Mouse (Mus musculus) urinary bladder, adult 18-20 months (tissue): ENCODE results near the gene Apobec1.
"Not testable (repeated sequence)": the region's sequence is repeated elsewhere in the genome, so short reads cannot be mapped to it uniquely, and the experiment has no call there.

Experiments
- DNase-seq, 2 experiments: peaks; one replicate each; pipeline ENCODE4 v3.0.0; 2022; ENCODE audit warnings: low spot score in 2 of 2, mixed read lengths in 2 of 2

Gene Apobec1

DNA sequence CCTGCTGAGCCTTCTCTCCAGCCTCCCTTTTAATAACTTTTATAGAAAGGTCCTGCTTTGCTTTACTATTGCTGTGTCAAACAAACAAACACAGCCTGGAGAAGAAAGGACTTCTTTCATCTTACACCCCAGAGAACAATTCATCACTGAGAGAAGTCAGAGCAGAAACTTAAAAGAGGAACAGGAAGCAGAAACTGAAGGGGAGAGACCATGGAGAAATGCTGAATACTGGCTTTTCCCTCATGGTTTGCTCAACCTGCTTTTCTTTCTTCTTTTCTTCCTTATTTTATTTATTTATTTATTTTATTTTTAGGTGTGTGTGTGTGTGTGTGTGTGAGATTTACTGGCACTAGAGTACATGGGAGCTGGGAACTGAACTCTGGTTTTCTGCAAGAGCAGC lies 2.0 kb upstream of the Apobec1 start:
- DNase-seq = no peak

DNA sequence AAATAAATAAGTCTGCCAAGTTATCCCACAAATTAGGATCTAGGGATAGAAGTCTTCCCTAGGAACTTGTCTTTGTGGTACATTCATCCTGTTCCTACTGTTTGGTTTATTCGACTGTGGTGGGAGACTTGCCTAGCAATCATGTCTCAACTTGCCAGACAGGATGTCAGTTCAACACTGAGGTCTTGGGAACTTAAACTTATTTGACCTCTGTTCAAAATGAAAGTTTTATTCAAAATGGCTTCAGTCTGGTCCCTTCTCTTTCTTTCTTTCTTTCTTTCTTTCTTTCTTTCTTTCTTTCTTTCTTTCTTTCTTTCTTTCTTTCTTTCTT lies 713 bp upstream of the Apobec1 start:
- no peak for DNase-seq

DNA sequence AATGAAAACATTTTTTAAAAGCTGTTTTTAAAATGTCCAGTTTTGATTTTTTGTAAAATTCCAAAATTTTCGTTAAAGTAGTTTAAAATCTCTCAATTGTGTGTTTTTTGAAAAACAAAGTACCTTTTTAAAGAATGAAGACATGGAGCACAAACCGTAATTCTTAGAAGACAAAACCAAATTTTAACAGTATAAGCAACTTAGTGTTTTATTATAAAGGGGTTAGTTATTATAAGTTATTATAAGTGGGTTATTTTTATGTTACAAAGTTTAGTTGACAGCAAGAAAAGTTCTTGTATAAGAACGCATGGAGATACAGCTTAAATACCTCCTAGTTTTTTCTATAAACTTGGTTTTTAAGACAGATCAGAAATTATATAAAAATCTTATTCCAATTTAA lies 629 bp downstream of the Apobec1 start:
- no peak for DNase-seq

DNA sequence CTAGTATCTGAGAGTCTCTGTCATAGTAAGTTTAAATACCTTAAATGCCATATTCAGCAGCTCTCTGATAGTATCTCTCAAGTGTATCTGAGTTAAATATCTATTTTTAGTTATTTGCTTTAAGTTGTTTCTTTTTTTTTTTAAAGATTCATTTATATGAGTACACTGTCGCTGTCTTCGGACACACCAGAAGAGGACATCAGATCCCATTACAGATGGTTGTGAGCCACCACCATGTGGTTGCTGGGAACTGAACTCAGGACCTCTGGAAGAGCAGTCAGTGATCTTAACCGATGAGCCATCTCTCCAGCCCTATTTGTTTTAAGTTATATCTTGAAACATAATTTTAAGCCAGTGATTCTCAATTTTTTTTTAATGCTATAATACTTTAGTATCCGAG lies 1.2 kb downstream of the Apobec1 start:
- no peak for DNase-seq

DNA sequence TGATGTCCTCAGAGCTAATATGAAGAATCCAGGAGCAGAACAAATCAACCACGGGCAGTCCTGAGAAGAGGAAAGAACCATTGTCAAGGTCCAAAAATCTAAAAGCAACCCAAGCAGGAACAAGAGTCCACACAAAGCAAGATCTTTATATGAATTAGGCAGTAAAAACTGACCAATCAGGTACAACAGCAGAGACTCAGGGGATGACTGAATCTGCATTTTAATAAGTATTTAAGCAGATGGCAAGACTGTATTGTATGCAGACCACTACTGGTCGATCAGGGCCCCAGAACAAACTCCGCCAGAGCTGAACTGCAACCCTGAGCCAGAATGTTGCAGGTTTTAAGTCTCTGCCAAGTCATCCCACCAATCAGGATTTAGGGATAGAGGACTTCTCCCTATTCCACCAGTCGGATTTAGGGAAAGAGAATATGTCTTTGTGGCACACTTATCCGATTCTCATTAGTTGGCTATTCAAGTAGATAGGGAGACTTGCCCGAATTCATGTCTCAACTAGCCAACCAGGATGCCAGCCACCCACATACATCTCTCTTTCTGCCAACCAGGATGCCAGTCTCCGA lies 2.1 kb downstream of the Apobec1 start:
- no peak for DNase-seq

DNA sequence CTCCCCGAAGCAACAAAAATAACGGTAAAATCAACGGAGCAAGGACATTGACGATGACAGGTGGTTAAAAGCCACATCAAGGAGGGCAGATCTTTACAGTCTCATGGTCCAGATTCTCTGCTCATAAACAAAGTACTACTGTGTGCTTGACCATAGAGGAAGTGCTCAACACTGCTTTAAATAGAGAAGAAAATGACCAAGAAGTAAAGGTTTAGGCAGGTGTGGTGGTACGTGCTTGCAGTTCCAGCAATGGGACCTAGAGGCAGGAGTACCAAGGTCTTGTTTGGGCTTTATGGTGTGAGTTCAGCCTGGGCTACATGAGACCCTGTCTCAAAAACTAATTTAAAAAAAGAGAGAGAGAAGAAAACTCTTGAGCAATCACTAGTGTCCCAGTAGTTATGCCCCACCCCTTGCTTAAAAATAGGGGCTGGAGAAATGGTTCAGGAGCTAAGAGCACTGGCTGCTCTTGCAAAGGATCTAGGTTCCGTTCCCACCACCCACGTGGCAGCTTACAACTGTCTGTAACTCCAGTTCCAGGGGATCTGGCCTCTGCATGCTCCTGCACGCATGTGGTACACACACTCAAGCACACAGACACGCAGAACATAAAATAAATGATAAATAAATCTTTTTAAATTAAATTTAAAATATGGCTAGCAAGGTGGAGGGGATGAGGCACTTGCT lies 3.0 kb downstream of the Apobec1 start:
- DNase-seq = no peak

DNA sequence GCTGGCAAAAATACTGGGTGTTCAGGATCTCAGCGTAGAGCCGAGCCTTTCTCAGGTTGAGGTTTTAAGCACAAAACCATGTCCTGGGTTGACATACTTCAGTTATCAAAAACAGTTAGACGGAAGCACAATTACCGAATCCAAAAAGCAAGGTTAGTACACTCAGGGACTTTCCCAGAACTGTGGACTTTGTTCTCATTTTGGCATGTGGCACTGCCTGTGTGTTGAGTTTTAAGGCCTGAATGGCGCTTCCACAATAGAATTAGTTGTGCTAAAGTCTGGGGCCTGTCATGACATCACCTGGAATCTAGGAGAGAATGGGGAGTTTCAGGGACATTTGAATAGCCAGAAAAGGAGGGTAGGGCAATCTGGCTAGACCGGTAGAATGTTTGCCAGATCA lies 3.8 kb downstream of the Apobec1 start:
- DNase-seq = no peak

DNA sequence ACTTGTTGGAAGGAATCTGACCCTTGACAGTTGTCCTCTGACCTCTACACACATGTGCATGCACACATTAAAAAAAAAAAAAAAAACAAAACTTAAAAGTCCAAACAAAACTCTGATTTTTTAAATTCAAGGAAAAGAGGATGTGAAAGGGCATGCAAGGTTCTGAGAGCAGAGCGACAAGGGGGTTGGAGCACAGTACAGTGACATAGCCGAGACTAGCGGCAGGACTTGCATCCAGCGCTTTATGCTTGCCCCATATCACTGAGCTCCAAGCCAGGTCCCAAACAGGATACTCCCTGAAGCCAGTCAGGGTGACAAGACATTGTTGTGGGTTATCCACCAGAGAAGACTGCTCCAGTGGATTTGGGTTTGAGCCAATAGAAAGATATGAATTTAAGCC lies 4.2 kb downstream of the Apobec1 start:
- no peak for DNase-seq

DNA sequence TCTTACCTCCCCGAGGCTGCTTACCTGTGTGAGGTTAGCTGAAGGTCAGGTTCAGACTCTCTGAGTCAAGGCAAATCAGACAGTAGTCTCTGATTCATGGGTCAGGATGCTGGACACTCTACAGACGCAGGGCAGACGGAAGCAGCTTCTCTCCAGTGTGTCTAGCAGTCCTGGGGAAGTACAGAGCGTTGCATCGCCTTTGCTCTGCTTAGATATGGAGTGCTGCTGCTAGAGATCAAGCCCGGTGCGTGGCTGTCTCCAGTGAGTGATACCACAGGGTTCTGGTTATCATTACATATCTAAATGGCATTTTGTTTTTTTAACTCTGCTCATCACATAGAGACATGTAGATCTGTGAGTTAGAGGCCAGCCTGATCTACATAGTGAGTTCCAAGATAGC lies 5.6 kb downstream of the Apobec1 start:
- no peak for DNase-seq

DNA sequence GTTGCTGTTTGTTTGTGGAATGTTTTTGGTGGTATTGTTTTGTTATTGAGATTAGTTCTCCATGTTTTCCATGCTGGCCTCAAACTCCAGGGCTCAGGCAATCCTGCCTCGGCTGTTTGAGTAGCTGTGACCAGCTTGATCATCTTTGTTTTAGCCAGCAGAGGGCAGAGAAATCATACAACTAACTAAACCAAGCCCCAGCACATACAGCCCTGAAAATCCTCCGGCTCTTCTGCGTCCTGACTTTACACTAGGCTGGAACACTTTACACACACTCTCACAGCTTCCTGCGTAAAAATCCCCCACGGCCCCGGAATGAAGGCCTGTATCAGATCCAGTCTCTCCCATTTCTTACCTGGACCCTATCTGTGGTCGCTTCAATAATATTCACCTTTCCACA lies 6.6 kb downstream of the Apobec1 start:
- no peak for DNase-seq

DNA sequence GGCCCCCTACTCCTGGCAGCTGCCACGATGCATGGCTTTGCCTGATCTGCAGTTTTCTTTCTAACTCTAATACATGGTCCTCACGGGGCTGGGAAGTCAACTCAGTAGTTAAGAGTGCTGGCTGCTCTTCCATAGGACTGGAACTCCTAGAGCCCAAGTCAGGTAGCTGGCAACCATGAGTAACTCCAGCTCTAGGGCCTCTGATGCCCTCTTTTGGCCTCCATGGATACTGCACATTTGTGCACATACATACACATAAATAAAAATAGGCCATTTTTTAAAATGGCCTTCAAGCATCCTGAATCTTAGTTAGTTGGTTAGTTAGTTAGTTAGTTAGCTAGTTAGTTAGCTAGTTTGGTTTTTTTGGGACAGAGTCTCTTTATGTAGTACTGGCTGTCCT lies 9.3 kb downstream of the Apobec1 start:
- DNase-seq = no peak

DNA sequence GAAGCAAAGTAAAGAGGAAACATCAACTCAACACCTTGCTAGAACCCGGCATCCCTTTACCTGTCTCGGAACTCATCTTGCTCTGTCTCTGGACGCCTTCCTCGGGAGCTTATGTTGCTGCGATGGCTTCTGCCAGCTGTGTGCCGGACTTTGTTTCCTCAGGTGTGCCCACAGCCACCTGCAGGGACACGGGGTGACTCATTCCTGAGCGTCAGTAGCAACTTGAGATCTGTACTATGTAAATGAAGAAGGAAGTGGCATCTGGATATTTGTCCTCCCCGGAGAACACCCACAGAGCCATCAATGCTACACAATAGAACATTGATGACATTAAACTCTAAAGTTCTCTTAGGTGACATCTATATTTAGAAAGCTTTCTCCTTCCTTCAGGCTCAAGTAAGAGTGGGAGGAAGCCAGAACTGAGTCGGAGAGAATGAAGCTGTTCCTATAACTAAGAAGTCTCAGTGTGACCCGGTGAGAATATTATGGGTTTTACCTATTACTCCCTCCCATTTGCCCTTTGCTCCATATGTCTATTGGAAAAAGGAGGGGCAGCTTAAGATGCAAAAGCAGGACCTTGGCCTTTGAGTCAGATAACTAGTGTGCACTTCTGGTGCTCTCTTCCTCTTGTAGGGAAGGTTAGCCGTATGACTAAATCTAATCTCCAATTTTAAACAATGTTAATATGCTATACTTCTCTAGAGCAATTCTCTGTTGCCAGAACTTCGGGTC lies 11.1 kb downstream of the Apobec1 start:
- DNase-seq = no peak

DNA sequence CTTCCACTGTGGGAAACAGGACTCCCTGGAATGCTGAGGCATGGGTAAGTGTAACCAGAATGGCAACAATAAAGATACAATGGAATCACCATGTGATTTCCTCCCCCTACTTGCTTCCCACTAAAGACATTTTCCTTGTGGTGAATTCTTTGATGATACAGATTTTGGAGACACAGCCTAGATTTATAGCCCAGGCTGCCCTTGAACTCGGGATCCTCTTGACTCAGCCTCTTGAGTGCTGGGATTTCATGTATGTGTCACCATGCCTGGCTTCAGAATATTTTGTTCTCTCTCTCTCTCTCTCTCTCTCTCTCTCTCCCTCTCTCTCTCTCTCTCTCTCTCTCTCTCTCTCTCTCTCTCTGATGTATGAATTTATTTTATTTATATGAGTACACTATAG lies 23.2 kb downstream of the Apobec1 start:
- DNase-seq = no peak

DNA sequence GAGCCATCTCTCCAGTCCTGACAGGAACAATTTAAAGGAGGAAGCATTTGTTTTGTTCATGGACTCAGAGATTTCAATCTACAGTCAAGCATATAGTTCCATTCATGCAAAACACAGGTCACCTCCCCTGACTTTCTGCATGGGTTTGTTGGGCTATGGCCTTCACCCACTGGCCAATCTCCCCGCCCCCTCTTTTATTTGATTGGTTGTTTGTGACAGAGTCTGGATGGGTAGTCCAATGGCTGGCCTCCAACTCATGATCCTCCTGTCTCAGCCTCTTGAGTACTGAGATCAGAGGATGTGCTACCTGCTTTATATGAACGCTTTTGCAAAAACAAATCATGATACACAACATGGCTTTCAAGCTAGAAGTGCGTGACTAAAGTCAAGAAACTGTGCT lies 25.2 kb downstream of the Apobec1 start:
- no peak for DNase-seq

DNA sequence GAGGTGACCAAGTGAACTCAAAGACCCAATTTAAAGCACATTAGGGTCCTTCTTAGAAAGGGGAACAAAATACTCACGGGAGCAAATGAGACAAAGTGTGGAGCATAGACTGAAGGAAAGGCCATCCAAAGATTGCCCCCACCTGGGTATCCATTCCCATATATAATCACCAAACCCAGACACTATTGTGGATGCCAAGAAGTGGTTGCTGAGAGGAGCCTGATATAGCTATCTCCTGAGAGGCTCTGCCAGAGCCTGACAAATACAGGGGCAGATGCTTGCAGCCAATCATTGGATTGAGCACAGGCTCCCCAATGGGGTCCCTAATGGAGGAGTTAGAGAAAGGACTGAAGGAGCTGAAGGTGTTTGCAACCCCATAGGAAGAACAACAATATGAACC lies 27.2 kb downstream of the Apobec1 start:
- DNase-seq = not testable (repeated sequence)

DNA sequence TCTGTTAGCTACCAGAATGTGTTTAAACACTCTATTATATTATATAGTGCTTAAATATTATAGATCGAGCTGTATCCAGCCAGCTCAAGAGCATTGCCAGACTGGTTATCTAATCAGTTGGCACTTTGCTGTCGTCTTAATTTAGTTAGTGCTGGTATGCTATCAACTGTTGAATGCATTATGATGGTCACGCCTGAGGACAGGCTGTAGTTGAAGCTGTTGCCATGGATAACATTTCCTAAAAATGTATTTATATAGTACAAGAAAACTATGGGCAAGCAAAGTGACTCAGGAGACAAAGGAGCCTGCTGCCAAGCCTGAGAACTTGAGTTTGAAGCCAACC lies 30.7 kb downstream of the Apobec1 start:
- DNase-seq = no peak

DNA sequence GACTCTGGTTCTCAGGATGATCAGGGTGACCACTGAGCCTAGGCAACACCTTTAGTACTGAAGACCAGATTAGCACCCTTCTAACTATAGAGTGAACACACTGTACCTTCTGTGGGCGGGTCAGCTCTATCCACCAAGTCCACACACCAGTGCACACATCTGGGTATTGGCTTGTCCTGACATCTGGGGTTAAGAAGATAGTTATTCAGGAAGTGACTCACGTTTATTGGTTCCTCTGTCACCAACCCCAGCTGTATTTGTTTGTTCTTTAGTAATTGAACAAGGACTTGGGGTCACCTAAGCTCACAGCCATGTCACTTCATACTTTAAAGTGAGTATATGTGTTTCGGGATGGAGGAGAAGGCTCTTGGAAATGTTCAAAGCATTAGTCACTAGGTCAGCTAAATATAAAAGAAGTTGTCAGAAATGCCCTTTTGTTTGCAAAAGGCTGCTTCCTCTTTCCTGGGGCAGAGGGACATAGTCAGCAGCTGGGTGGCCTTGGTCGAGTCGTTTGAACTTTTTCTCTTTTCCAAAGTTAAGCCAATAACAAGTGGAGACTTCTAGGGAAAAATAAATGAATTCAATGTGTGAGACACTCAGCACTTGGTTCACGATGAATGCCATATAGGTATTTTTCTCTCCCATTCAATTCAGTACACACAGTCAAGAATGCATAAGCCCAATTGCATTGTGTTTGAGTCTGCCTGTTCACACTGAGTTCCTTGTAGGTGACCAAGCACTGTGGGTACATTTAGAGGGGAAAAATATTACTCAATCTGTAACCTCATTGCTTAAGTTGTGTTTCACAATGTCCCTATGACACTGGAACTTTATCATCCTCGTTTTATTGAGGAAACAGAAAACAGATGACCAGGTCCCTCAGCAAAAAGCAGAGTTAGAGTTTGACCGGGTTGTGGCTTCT lies 31.3 kb downstream of the Apobec1 start:
- no peak for DNase-seq

DNA sequence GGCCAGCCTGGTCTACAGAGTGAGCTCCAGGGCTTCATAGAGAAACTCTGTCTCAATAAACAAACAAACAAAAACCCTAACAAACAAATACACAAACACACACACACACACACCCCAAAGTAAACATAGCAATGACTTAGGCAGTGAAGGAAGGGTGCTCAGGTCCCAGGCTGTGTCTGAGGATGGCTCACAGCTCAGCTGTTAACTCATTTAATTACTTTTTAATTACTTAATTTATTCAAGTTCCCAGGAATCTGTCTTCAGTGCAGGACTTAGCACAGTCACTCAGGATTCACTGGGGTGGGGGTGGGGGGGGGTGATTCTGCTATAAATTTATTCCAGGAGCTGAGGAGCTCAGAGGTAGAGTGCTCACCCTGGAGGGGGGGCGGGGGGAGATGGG lies 32.5 kb downstream of the Apobec1 start:
- no peak for DNase-seq

DNA sequence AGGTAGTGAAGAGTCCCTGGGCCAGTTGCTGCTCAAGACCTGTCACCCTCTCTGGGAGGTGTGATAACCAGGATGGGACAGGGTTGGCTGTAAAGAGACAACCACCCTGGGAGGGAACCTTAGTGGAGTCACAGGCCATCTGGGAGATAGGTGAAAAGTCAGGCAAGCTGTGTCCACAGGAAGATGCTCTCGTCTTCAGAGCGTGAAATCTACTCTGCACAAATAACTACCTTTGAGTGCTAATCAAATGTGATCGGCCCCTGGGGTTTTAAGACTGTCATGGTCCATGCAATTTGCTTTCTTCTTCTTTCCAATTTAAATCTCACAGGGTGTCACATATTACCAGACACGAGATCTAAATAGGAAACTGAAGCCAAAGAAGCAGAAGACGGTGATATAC lies 33.1 kb downstream of the Apobec1 start:
- no peak for DNase-seq

DNA sequence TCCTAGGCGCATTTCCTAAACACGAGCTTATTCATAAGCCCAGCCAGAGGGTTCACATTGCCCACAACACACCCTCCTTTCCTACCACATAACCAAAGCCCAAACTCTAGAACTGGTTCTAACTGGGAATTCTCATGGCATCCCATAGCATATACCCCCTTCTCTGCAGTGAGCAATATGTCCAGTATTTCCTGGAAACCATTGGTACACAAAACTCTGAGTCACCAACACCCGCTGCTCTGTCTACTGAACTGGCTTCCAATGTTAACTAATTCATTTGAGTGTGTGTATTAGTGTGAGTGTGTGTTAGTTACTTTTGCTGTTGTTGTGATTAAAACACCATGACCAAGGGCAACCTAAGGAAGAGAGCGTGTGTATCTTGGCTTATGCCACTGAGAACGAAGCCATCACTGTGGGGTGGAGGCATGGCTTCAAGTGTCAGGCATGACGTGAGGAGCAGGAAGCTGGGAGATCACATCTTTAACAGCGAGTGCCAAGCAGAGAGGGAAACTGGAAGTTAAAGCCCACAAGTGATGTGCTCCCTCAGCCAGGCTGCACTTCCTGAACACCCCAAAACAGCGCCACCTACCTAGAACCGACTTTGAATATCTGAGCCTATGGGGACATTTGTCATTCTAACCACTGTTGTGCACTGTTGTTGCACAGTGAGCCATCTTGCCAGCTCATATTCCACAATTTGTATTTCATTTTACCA lies 37.0 kb downstream of the Apobec1 start:
- DNase-seq = no peak

DNA sequence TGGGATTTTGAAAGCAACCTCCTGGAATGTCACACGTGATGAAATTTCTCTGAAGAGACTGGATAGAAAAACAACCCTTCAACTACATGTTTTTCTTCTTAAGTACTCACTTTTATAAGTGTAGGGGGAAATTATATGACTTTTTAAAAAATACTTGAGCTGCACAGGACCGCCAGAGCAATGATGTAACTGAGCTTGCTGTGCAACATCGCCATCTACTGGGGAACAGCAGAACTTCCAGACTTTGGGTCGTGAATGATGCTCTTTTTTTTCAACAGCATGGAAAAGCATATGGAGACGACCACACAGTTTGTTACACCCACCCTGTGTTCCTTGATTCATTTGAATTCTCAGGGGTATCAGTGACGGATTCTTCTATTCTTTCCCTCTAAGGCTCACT lies 39.8 kb downstream of the Apobec1 start:
- DNase-seq = no peak

DNA sequence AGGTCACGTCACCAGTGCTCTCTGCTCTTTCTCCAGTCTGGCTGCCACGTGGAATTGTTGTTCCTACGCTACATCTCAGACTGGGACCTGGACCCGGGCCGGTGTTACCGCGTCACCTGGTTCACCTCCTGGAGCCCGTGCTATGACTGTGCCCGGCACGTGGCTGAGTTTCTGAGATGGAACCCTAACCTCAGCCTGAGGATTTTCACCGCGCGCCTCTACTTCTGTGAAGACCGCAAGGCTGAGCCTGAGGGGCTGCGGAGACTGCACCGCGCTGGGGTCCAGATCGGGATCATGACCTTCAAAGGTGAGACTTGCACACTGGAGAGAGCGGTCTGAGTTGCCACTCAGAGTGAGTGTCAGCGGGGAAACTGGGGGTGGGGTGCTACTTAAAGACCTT lies 41.2 kb downstream of the Apobec1 start:
- DNase-seq = no peak
